Mouse (Mus musculus): ENCODE measurements around the gene Gltp.

- TF ChIP-seq CTCF (IDR thresholded peaks at IDR 0.05; ENCODE audit: control insufficient read depth, insufficient read depth, low read length) (no peak), POLR2A (IDR thresholded peaks at IDR 0.05; ENCODE audit: borderline replicate concordance, control insufficient read depth, low read depth, low read length) (no peak)
Observed at GRCm38 (mm10) chr5:114640809-114641208, 50.0 kb downstream of the Gltp start.

Measured in bone marrow, adult 2 months (tissue).